Mouse (Mus musculus) midbrain, embryonic 14.5 days (tissue): ENCODE measurements around the gene Tns3. TPM values are rescaled to one million over a fixed set of nuclear protein-coding genes. Genes with fewer than 3 reads are reported as not detected.
A peak's percentile ranks its signal among the peaks of the same experiment; 100 is the strongest.
"Not testable (repeated sequence)": the region's sequence is repeated elsewhere in the genome, so short reads cannot be mapped to it uniquely, and the experiment has no call there.

Experiments
- ATAC-seq: fragments of 200-750 bp; cut with Nextera tagmentation; 2 replicates; pipeline ENCODE4 v1.8.0; 2017; ENCODE audit warnings: moderate number of reproducible peaks, moderate library complexity; ENCODE audit not compliant: low FRiP score, low TSS enrichment
- DNase-seq: peaks from one replicate; pipeline ENCODE4 v3.0.0-alpha.2; 2015
- H3K27ac ChIP-seq: fragments of 300-500 bp; sonication (generic); replicated peaks from 2 replicates; pipeline ENCODE4 v1.5.1; 2014; ENCODE audit warnings: mild to moderate bottlenecking, low read depth, low read length, moderate library complexity
- H3K27me3 ChIP-seq: fragments of 300-500 bp; sonication (generic); 2 replicates; pipeline ENCODE4 v1.6.1; 2014; ENCODE audit warnings: low read length, control low read depth, mixed read lengths; ENCODE audit not compliant: control insufficient read depth, insufficient read depth
- H3K36me3 ChIP-seq: fragments of 300-500 bp; sonication (generic); 2 replicates; pipeline ENCODE4 v1.6.1; 2014; ENCODE audit warnings: low read length, control low read depth; ENCODE audit not compliant: control insufficient read depth, insufficient read depth
- H3K4me1 ChIP-seq: fragments of 300-500 bp; sonication (generic); 2 replicates; pipeline ENCODE4 v1.6.1; 2014; ENCODE audit warnings: mild to moderate bottlenecking, antibody characterized with exemption, low read length, control low read depth; ENCODE audit not compliant: control insufficient read depth, insufficient read depth
- H3K4me2 ChIP-seq: fragments of 300-500 bp; sonication (generic); 2 replicates; pipeline ENCODE4 v1.6.1; 2014; ENCODE audit warnings: mild to moderate bottlenecking, low read length, moderate library complexity
- H3K4me3 ChIP-seq: fragments of 300-500 bp; sonication (generic); replicated peaks from 2 replicates; pipeline ENCODE4 v1.5.1; 2014; ENCODE audit warnings: low read depth, low read length
- H3K9ac ChIP-seq: fragments of 300-500 bp; sonication (generic); replicated peaks from 2 replicates; pipeline ENCODE4 v1.6.1; 2014; ENCODE audit warnings: mild to moderate bottlenecking, low read length, moderate library complexity
- H3K9me3 ChIP-seq: fragments of 300-500 bp; sonication (generic); 2 replicates; pipeline ENCODE4 v1.6.1; 2016; ENCODE audit warnings: low read length, control low read depth, mixed read lengths; ENCODE audit not compliant: control insufficient read depth
- WGBS: fragments of 180-500 bp; shearing (Covaris S2); extraction: QIAGEN DNeasy Blood & Tissue Kit; methylation state at CpG from one replicate; pipeline ENCODE4 v1.1.7; 2014; 5-methylcytosine and 5-hydroxymethylcytosine counted together
- polyA plus RNA-seq: library from polyadenylated mRNA; unstranded; fragments of >200 nt; fragmentation: Nextera tagmentation; extraction: Ambion mirVana; gene quantifications from 2 replicates; pipeline ENCODE4 v1.2.1, GENCODE M21; 2014

The Tns3 gene
- polyA plus RNA-seq, 1 experiment from 2014 or later: 4.4 TPM

- not testable (repeated sequence) for H3K9me3 ChIP-seq, H3K4me3 ChIP-seq, ATAC-seq, H3K4me2 ChIP-seq, H3K27ac ChIP-seq, H3K27me3 ChIP-seq, H3K4me1 ChIP-seq, DNase-seq, H3K36me3 ChIP-seq, H3K9ac ChIP-seq
- WGBS: 91% methylated on average over 3 of the region's 3 CpGs
These were observed 131.6 kb downstream of the Tns3 start for GRCm38 (mm10) chr11:8532771-8533170.

- DNase-seq (peak; percentile 63), ATAC-seq (peak; percentile 13; the same call in 1 of the 2 replicates)
- WGBS: 79% methylated on average over 10 of the region's 10 CpGs
- Histone ChIP-seq H3K36me3 (no peaks in the 10 kb centered on the region), H3K27me3 (no peaks in the 10 kb centered on the region), H3K27ac (no peak overlapping the region), H3K4me3 (no peak overlapping the region), H3K9me3 (no peaks in the 10 kb centered on the region), H3K4me2 (no peak overlapping the region), H3K9ac (no peak overlapping the region), H3K4me1 (no peaks in the 10 kb centered on the region; the same call in 1 of the 2 replicates)
These were observed 132.1 kb downstream of the Tns3 start for GRCm38 (mm10) chr11:8532112-8532747.

GRCm38 (mm10) chr11:8530506-8530905 lies 133.8 kb downstream of the Tns3 start:
- no peak overlapping the region for H3K4me2 ChIP-seq
- peaks cover 2% of the 10 kb centered on the region; the same call in 1 of the 2 replicates for H3K4me1 ChIP-seq
- H3K36me3 ChIP-seq: no peaks in the 10 kb centered on the region
- no peak overlapping the region for H3K9ac ChIP-seq
- DNase-seq: no peak
- no peaks in the 10 kb centered on the region for H3K27me3 ChIP-seq
- H3K4me3 ChIP-seq: no peak overlapping the region
- no peaks in the 10 kb centered on the region for H3K9me3 ChIP-seq
- H3K27ac ChIP-seq: no peak overlapping the region
- WGBS: 57% methylated on average over 4 of the region's 4 CpGs
- ATAC-seq: no peak

GRCm38 (mm10) chr11:8530036-8530435 lies 134.3 kb downstream of the Tns3 start:
- ATAC-seq (no peak), DNase-seq (no peak)
- Histone ChIP-seq H3K9me3 (no peaks in the 10 kb centered on the region), H3K9ac (no peak overlapping the region), H3K27me3 (no peaks in the 10 kb centered on the region), H3K4me2 (no peak overlapping the region), H3K27ac (no peak overlapping the region), H3K36me3 (no peaks in the 10 kb centered on the region), H3K4me1 (peaks cover 2% of the 10 kb centered on the region; the same call in 1 of the 2 replicates), H3K4me3 (no peak overlapping the region)
- 93% methylated on average over 4 of the region's 4 CpGs for WGBS

- no peaks in the 10 kb centered on the region for H3K27me3 ChIP-seq
- WGBS: 65% methylated on average over 9 of the region's 9 CpGs
- no peak for DNase-seq
These were observed 138.7 kb downstream of the Tns3 start for GRCm38 (mm10) chr11:8525463-8526145.

GRCm38 (mm10) chr11:8523344-8524126 lies 140.8 kb downstream of the Tns3 start:
- Histone ChIP-seq H3K27me3 (no peaks in the 10 kb centered on the region), H3K9me3 (no peaks in the 10 kb centered on the region), H3K36me3 (no peaks in the 10 kb centered on the region), H3K27ac (peak overlapping the region; percentile 55; the same call in 1 of the 2 replicates), H3K4me2 (no peak overlapping the region), H3K4me1 (0 out of 2 replicates have a peak, but pooled peaks cover 2% of the 10 kb centered on the region), H3K4me3 (no peak overlapping the region), H3K9ac (no peak overlapping the region)
- ATAC-seq: peak; percentile 42; the same call in 1 of the 2 replicates
- peak; percentile 88 for DNase-seq
- WGBS: 49% methylated on average over 10 of the region's 10 CpGs

More at GRCm38 (mm10) chr11:8525463-8526145, 138.7 kb downstream of the Tns3 start:
- no peak overlapping the region for H3K9ac ChIP-seq
- 0 out of 2 replicates have a peak, but pooled peaks cover 2% of the 10 kb centered on the region for H3K4me1 ChIP-seq
- no peak overlapping the region for H3K4me2 ChIP-seq
- H3K36me3 ChIP-seq: no peaks in the 10 kb centered on the region
- no peak overlapping the region for H3K4me3 ChIP-seq
- no peak for ATAC-seq
- no peaks in the 10 kb centered on the region for H3K9me3 ChIP-seq
- H3K27ac ChIP-seq: no peak overlapping the region

- DNase-seq (peak; percentile 58), ATAC-seq (no peak)
- H3K9me3 ChIP-seq: no peaks in the 10 kb centered on the region
- no peak overlapping the region for H3K4me2 ChIP-seq
- no peak overlapping the region for H3K4me3 ChIP-seq
- no peaks in the 10 kb centered on the region for H3K36me3 ChIP-seq
- no peak overlapping the region for H3K9ac ChIP-seq
- peaks cover 7% of the 10 kb centered on the region; the same call in 1 of the 2 replicates for H3K4me1 ChIP-seq
- H3K27me3 ChIP-seq: no peaks in the 10 kb centered on the region
- no peak overlapping the region for H3K27ac ChIP-seq
- WGBS: 44% methylated on average over 7 of the region's 7 CpGs
These were observed 150.7 kb downstream of the Tns3 start for GRCm38 (mm10) chr11:8513359-8514253.

GRCm38 (mm10) chr11:8510294-8510693 lies 154.0 kb downstream of the Tns3 start:
- Histone ChIP-seq H3K27me3 (no peaks in the 10 kb centered on the region), H3K4me3 (no peak overlapping the region), H3K36me3 (no peaks in the 10 kb centered on the region), H3K4me2 (no peak overlapping the region), H3K9me3 (no peaks in the 10 kb centered on the region), H3K4me1 (peaks cover 7% of the 10 kb centered on the region; the same call in 1 of the 2 replicates), H3K27ac (no peak overlapping the region), H3K9ac (no peak overlapping the region)
- DNase-seq (no peak), ATAC-seq (no peak)
- WGBS: 45% methylated on average over 2 of the region's 2 CpGs
